Mouse (Mus musculus) myocyte (in vitro differentiated cells): Measurements from ENCODE around the gene Fndc5.

ENCODE experiments used
- CEBPB ChIP-seq: IDR thresholded peaks from 2 replicates; pipeline ENCODE4 v1.6.1; 2011; ENCODE audit warnings: mild to moderate bottlenecking, moderate library complexity; ENCODE audit not compliant: poor library complexity, insufficient read depth, severe bottlenecking
- E2F4 ChIP-seq: IDR thresholded peaks from one replicate; pipeline ENCODE4 v1.6.1; 2011; ENCODE audit warnings: mild to moderate bottlenecking, control low read depth, moderate library complexity; ENCODE audit not compliant: insufficient read depth
- MAX ChIP-seq: IDR thresholded peaks from one replicate; pipeline ENCODE4 v1.6.1; 2011; ENCODE audit warnings: low read depth, mild to moderate bottlenecking, control low read depth
- MYOD1 ChIP-seq, 3 experiments: IDR thresholded peaks; one replicate each; pipeline ENCODE4 v1.6.1; 2011; ENCODE audit warnings: control low read depth in 2 of 3, low read depth in 2 of 3, mild to moderate bottlenecking in 2 of 3, moderate library complexity in 1 of 3; ENCODE audit not compliant: insufficient read length in 2 of 3, control insufficient read depth in 1 of 3
- MYOG ChIP-seq, 3 experiments: IDR thresholded peaks; one replicate each; pipeline ENCODE4 v1.6.1; 2011; ENCODE audit warnings: control low read depth in 2 of 3, low read depth in 2 of 3, mild to moderate bottlenecking in 2 of 3; ENCODE audit not compliant: insufficient read length in 2 of 3, control insufficient read depth in 1 of 3, insufficient read depth in 1 of 3
- POLR2A ChIP-seq: IDR thresholded peaks from one replicate; pipeline ENCODE4 v1.6.1; 2011; ENCODE audit warnings: low read depth, mild to moderate bottlenecking, control low read depth, moderate library complexity; ENCODE audit not compliant: insufficient read length
- POLR2AphosphoS2 ChIP-seq: IDR thresholded peaks from one replicate; pipeline ENCODE4 v1.6.1; 2011; ENCODE audit warnings: low read depth, control low read depth; ENCODE audit not compliant: insufficient read length
- REST ChIP-seq: IDR thresholded peaks from one replicate; pipeline ENCODE4 v1.6.1; 2011; ENCODE audit warnings: mild to moderate bottlenecking, control low read depth, moderate library complexity; ENCODE audit not compliant: insufficient read depth, insufficient read length
- SRF ChIP-seq: IDR thresholded peaks from one replicate; pipeline ENCODE4 v1.6.1; 2011; ENCODE audit warnings: low read depth; ENCODE audit not compliant: control insufficient read depth, insufficient read length
- TCF12 ChIP-seq: IDR thresholded peaks from one replicate; pipeline ENCODE4 v1.6.1; 2011; ENCODE audit warnings: mild to moderate bottlenecking, control low read depth; ENCODE audit not compliant: poor library complexity, insufficient read depth, severe bottlenecking
- TCF3 ChIP-seq: IDR thresholded peaks from one replicate; pipeline ENCODE4 v1.6.1; 2011; ENCODE audit warnings: low read depth, control low read depth; ENCODE audit not compliant: insufficient read length
- USF1 ChIP-seq: IDR thresholded peaks from one replicate; pipeline ENCODE4 v1.6.1; 2011; ENCODE audit warnings: low read depth, mild to moderate bottlenecking, control low read depth, moderate library complexity

GRCm38 (mm10) chr4:129122107-129122506, 14.7 kb upstream of the Fndc5 start:
- TF ChIP-seq USF1 (no peak), POLR2A (no peak), SRF (no peak), MAX (no peak), POLR2AphosphoS2 (no peak), TCF12 (no peak), MYOG (IDR thresholded peaks at IDR 0.05; ENCODE audit: control insufficient read depth in 1 of 3, insufficient read depth in 1 of 3, insufficient read length in 2 of 3, low read depth in 2 of 3) (no peak), CEBPB (no peak), MYOD1 (IDR thresholded peaks at IDR 0.05; ENCODE audit: control insufficient read depth in 1 of 3, insufficient read length in 2 of 3, low read depth in 2 of 3) (no peak), TCF3 (no peak), REST (no peak), E2F4 (no peak)
